Mouse (Mus musculus): Measurements from ENCODE around the gene Jade3. TPM values are rescaled to one million over a fixed set of nuclear protein-coding genes. Genes with fewer than 3 reads are reported as not detected.
A peak's percentile ranks its signal among the peaks of the same experiment; 100 is the strongest.

Jade3 gene
- total RNA-seq, 2 experiments from 2014 or later: 5.4 to 6.7 TPM

DNA sequence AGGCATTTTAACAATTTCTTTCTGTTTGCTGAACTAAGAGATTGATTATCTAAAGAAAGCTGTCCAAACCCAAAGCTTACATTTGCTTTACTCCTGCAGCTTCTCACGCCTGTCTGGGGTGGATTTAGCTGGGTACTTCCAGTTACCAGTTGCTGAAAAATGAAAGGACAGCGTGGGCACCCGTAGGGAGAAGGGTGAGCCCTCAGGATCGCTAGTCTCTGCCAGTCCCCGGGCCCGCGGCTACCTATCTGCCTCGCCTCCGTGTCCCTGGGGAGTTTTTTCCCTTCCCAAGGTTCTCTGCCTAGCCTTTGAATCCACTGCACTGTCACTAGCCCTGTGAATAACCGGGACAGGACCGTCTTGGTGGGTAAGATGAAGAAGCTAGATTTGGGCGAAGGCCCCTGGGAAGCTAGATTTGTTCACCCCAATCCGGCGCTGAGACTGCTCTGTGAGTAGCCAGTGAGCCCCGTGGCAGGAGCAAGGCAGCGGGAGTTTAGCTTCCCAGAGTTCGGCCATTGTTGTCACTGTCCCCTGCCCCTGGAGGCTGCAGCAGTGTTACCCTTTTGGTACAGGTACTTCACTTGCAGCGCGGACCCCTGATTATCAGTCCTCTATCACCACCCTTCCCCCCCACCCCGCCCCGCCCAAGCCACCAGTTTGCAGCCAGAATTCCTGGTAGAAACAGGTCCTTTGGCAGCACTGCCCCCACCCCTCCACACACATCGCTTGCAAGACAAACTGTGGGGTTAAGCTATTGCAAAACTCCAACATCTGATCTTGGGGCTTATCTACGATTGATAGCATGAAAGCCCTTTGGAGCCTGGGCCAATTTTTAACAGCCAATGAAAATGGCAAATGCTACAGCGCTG, 122.8 kb downstream of the Jade3 start:
- DNase-seq: peak; percentile 23

DNA sequence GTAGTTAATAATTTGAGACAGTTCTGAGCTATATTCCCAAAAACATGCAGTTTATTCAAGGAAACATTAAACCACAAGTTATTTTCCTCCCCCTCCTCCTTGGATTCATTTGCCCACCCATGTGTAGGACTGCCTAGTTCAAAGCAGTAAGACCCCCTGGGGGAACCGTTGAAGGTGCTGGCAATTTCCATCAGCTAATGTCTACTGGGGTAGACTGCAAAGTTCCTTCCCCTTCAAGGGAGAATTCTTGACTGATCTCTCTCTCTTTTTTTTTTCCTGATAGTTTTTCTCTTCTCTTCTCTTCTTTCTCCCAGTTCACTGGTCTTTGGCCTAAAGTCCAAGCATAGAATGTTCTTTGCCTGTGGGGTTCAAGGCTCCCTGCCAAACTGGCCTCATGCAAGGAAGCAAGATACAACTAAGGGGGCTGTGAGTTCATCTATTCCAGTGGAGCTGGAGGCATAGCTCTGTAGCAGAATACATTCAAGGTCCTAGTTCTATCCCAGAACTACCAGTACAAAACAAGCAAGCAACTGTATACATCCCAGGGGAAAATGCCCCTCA, 123.5 kb downstream of the Jade3 start:
- no peak for DNase-seq

DNA sequence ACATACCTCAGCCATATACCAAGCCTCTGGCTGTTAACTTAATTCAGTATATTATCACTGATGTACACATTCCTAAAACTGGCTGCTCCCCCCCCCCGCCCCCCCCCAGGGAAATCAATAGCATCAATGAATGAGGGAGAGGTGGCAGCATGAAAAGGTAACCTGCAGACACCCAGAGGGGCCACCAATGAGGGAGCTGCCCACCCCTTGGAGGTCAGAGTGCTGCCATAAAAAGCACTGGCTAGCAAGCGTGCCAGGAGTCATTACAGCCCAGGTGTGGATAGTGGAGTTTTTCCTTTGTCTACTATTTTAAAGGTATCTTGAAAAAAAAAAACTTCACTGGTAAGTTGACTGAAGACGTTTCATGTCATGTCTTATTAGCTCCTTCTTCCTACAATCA, 124.0 kb downstream of the Jade3 start, which contains the start of gene Rgn:
Rgn (plus strand) TSS at position 256 of the 400 bp plus-strand sequence.
- DNase-seq: no peak

DNA sequence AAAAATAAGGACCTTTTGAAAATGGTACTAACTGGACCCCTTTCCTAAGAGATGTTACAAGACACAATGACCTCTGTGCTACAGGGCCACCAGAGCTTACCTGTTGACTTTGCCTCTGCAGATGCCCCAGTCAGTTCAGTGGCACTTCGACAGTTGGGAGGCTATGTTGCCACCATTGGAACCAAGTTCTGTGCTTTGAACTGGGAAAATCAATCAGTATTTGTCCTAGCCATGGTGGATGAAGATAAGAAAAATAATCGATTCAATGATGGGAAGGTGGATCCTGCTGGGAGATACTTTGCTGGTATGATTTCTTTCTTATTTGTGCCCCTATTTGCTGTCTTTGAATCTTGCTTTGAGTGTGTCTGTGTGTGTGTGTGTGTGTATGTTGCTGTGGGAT, 126.7 kb downstream of the Jade3 start:
- no peak for DNase-seq

DNA sequence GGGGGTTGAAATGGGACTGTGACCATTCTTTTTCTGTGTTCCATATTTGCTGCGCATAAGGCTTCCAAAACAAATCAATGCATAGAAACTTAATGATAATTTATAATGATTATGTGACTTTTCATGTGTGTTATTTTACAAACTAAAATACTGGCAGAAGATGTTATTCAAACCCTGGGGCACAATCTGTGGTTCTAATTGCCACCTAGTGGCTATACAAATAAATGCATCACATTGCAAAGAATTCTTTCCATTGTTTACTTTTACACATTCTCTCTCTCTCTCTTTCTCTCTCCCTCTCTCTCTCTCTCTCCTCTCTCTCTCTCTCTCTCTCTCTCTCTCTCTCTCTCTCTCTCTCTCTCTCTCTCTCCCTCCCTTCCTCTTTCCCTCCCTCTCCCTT, 136.4 kb downstream of the Jade3 start:
- DNase-seq: no peak

DNA sequence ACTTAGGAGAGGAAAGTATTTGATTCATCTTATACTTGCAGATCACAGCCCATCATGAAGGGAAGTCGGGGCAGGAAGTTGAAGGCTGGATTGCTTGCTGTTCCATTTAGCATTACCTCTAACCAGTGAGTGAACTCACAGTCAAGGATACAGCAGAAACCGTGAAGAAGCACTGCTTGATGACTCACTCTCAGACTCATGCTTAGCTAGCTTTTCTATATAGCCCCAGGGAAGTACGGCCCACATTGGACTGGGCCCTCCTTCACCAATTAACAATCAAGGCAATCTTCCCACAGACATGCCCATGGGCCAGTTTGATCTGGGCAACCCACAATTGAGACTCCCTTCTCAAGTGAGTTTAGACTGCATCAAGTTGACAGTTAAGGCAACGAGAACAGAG, 138.5 kb downstream of the Jade3 start:
- no peak for DNase-seq

Other genes starting within 250 kb of the Jade3 start
- 10 to 100 TPM; 11.7 to 16.9 TPM for gene Slc9a7, start 133.9 kb upstream of the Jade3 start, total RNA-seq (2021)
- gene Rp2, start 61.2 kb upstream of the Jade3 start, total RNA-seq (2021): 10 to 100 TPM; 15.6 to 16.6 TPM
- gene Rgn, start 124.1 kb downstream of the Jade3 start, total RNA-seq (2021): 1 to 10 TPM; 1.1 to 1.7 TPM
- gene Rbm10, start 191.8 kb downstream of the Jade3 start, total RNA-seq (2021): 10 to 100 TPM; 27.4 to 29.1 TPM
- gene Ndufb11, start 191.9 kb downstream of the Jade3 start, total RNA-seq (2021): 100 to 1,000 TPM; 473 to 482 TPM
- gene Uba1, start 232.6 kb downstream of the Jade3 start, total RNA-seq (2021): 100 to 1,000 TPM; 293 to 326 TPM

Data from heart, postnatal 4 days (tissue).